Mouse (Mus musculus) megakaryocyte, embryonic 14.5 days (primary cell): ENCODE results near the gene Dusp1.

ENCODE experiments used
- FLI1 ChIP-seq: IDR thresholded peaks from 2 replicates; pipeline ENCODE4 v1.6.1; 2012; ENCODE audit warnings: low read length, inconsistent platforms, mixed read lengths
- GATA1 ChIP-seq: IDR thresholded peaks from 3 replicates; pipeline ENCODE4 v1.6.1; 2012; ENCODE audit warnings: mixed read lengths, low read length, inconsistent platforms, borderline replicate concordance

- no peak for TF ChIP-seq FLI1
- no peak for TF ChIP-seq GATA1
Measured at GRCm38 (mm10) chr17:26484626-26485421, 77.1 kb downstream of the Dusp1 start.
